Mouse (Mus musculus): Measurements from ENCODE around the gene Alcam. TPM values are rescaled to one million over a fixed set of nuclear protein-coding genes. Genes with fewer than 3 reads are reported as not detected.
A peak's percentile ranks its signal among the peaks of the same experiment; 100 is the strongest.

Alcam gene
- polyA plus RNA-seq, 1 experiment from 2014 or later: 40.7 TPM

DNA sequence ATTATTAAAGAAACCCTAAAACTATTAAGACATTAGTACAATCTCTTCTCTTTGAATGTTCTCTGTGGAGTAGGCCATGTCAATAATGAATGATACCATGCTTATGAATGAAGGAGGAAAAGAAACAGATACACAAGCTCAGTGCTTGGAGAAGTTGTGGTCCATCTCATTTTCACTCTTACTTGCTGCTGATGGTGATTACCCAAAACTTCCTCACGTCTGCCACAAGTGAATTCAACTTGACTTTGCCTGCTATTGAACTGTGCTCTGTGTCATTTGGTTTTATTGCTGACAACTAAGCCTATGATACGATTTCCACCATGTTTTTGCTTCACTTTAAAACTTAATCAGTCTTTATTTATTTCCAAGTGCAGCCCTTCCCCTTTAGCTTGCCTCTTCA, 22.3 kb downstream of the Alcam start:
- Histone ChIP-seq H3K9me3 (ENCODE audit: control insufficient read depth, low read length) (no peaks in the 10 kb centered on the region), H3K9ac (ENCODE audit: low read depth, low read length) (no peak overlapping the region), H3K4me3 (ENCODE audit: low read length) (no peak overlapping the region), H3K4me1 (ENCODE audit: control insufficient read depth, insufficient read depth, low read depth, low read length) (no peaks in the 10 kb centered on the region), H3K36me3 (ENCODE audit: control insufficient read depth, insufficient read depth, low read length) (no peaks in the 10 kb centered on the region), H3K27me3 (replicated peaks; ENCODE audit: control insufficient read depth, insufficient read depth, low read length) (no peaks in the 10 kb centered on the region), H3K4me2 (ENCODE audit: low read length) (no peak overlapping the region), H3K27ac (ENCODE audit: low read depth, low read length) (no peak overlapping the region)
- WGBS: 87% methylated on average over 2 of the region's 2 CpGs
- no peak for ATAC-seq

DNA sequence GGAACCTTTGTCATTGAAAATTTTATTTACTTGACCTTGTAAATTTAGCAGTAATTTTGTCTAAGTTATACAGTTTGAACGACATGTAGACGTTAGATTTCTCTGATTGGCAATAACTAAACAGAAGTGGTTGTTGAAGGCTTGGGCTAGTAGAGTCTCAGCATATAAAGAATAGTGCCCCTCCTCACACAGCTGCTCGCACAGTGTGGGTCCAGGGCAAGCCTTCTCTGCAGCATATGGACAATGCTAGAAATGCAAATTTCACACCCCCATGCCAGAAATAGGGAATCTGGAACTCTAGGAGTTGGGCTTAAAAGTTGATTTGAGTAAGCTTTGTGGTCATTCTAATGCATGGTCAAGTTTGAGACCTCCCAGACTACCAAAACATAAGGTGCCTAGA, 23.8 kb downstream of the Alcam start:
- no peaks in the 10 kb centered on the region for H3K9me3 ChIP-seq (ENCODE audit: control insufficient read depth, low read length)
- ATAC-seq: peak; percentile 83
- H3K27me3 ChIP-seq (replicated peaks; ENCODE audit: control insufficient read depth, insufficient read depth, low read length): no peaks in the 10 kb centered on the region
- no peaks in the 10 kb centered on the region for H3K4me1 ChIP-seq (ENCODE audit: control insufficient read depth, insufficient read depth, low read depth, low read length)
- no peak overlapping the region for H3K4me2 ChIP-seq (ENCODE audit: low read length)
- no peak overlapping the region for H3K27ac ChIP-seq (ENCODE audit: low read depth, low read length)
- H3K4me3 ChIP-seq (ENCODE audit: low read length): no peak overlapping the region
- no peaks in the 10 kb centered on the region for H3K36me3 ChIP-seq (ENCODE audit: control insufficient read depth, insufficient read depth, low read length)
- H3K9ac ChIP-seq (ENCODE audit: low read depth, low read length): no peak overlapping the region
- 44% methylated on average over 3 of the region's 3 CpGs for WGBS

DNA sequence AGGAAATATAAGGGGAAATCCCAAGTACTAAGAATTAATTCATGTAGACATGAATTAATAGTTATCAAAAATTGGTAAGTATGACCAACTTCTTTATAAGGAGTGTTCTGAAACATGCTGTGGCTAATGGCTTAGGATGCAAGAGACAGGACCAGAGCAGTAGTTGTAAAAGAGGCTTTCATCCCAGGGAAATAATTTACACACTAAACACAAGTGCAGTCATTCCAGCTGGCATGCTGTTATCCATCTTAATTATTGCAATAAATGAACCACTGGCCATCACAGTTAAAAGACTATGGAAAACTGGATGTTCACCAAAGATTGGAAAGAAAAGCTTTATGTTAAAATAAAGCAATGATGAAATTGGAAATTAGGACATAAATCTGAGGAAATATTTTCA, 24.2 kb downstream of the Alcam start:
- no peak overlapping the region for H3K4me2 ChIP-seq (ENCODE audit: low read length)
- ATAC-seq: peak; percentile 67; the same call in 1 of the 2 replicates
- H3K9me3 ChIP-seq (ENCODE audit: control insufficient read depth, low read length): no peaks in the 10 kb centered on the region

DNA sequence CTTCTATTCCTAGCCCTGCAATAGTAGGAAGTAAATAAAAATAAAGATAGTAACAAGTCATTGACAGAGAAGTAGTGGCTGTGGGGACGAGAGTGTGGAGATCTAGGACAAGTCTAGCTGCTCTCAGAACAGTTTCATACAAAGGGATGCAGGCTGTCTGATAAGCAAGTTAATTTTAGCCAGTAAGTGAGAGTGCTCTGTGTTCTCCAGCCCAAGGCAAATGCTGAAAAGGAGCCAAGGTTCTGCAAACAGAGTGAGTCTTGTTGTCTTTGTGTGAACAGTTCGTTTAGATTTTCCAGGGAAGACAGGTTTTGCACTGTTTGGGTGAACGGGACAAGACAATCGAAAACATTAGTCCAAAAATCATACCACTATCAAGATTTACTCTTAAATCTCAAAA, 25.4 kb downstream of the Alcam start:
- WGBS: 62% methylated on average over 4 of the region's 4 CpGs
- Histone ChIP-seq H3K27me3 (replicated peaks; ENCODE audit: control insufficient read depth, insufficient read depth, low read length) (no peaks in the 10 kb centered on the region), H3K4me1 (ENCODE audit: control insufficient read depth, insufficient read depth, low read depth, low read length) (no peaks in the 10 kb centered on the region), H3K4me3 (ENCODE audit: low read length) (no peak overlapping the region), H3K27ac (ENCODE audit: low read depth, low read length) (peak overlapping the region; percentile 44; the same call in 1 of the 2 replicates), H3K36me3 (ENCODE audit: control insufficient read depth, insufficient read depth, low read length) (no peaks in the 10 kb centered on the region), H3K9ac (ENCODE audit: low read depth, low read length) (no peak overlapping the region), H3K4me2 (ENCODE audit: low read length) (no peak overlapping the region), H3K9me3 (ENCODE audit: control insufficient read depth, low read length) (no peaks in the 10 kb centered on the region)
- peak; percentile 66; the same call in 1 of the 2 replicates for ATAC-seq

More for the DNA sequence above, 24.2 kb downstream of the Alcam start:
- Histone ChIP-seq H3K27me3 (replicated peaks; ENCODE audit: control insufficient read depth, insufficient read depth, low read length) (no peaks in the 10 kb centered on the region), H3K4me3 (ENCODE audit: low read length) (no peak overlapping the region), H3K9ac (ENCODE audit: low read depth, low read length) (no peak overlapping the region), H3K36me3 (ENCODE audit: control insufficient read depth, insufficient read depth, low read length) (no peaks in the 10 kb centered on the region), H3K27ac (ENCODE audit: low read depth, low read length) (no peak overlapping the region), H3K4me1 (ENCODE audit: control insufficient read depth, insufficient read depth, low read depth, low read length) (no peaks in the 10 kb centered on the region)

DNA sequence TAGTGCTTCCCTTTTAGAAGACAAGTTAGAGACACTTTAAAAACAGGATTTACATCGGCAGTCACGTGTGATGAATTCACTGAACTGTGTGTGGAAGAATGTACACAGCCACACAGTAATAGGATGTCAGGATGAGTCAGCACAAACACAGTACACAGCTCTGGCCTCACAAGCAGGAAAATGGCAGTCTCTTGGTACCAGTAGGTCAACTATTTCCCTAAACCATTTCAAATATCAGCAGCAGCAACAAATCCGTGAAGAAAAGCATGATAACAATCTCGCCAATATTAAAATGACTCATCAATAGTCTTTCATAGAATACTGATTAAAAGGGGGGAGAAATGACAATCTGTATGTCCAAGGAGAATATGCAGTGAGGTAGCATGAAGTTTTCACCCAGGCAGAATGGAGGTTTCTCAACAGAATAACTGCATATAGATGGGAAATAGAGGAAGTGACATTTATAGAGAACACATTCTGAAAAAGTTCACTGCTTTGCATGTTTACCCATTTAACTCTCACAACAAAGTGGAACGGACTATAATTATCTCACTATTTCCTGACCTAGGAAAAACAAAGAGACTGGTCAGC, 35.2 kb downstream of the Alcam start:
- H3K36me3 ChIP-seq (ENCODE audit: control insufficient read depth, insufficient read depth, low read length): no peaks in the 10 kb centered on the region
- no peaks in the 10 kb centered on the region for H3K9me3 ChIP-seq (ENCODE audit: control insufficient read depth, low read length)
- H3K4me2 ChIP-seq (ENCODE audit: low read length): no peak overlapping the region
- no peaks in the 10 kb centered on the region for H3K4me1 ChIP-seq (ENCODE audit: control insufficient read depth, insufficient read depth, low read depth, low read length)
- H3K4me3 ChIP-seq (ENCODE audit: low read length): no peak overlapping the region
- no peak overlapping the region for H3K9ac ChIP-seq (ENCODE audit: low read depth, low read length)
- H3K27me3 ChIP-seq (replicated peaks; ENCODE audit: control insufficient read depth, insufficient read depth, low read length): no peaks in the 10 kb centered on the region
- no peak for ATAC-seq
- WGBS: 72% methylated on average over 5 of the region's 5 CpGs
- no peak overlapping the region for H3K27ac ChIP-seq (ENCODE audit: low read depth, low read length)

DNA sequence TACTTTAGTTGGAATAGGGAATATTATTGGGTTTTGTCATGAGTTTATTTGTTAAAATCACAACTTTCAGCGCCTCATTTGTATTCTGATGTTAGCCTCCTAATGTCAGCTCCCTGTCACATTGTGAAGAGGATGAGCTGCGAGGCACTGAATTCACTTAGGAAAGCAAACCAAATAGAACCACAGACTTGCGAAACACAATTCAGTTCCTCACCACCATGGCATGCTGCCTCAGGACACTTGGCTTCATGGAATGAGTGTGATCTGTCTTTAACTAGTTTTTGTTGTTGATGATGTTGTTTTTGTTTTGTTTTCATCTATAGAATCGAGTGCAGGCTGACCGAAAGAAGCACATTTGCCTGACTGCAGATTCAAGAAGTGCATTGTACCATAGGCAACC, 35.9 kb downstream of the Alcam start:
- WGBS: 68% methylated on average over 5 of the region's 5 CpGs
- no peak overlapping the region for H3K27ac ChIP-seq (ENCODE audit: low read depth, low read length)
- no peak overlapping the region for H3K4me3 ChIP-seq (ENCODE audit: low read length)
- H3K9me3 ChIP-seq (ENCODE audit: control insufficient read depth, low read length): no peaks in the 10 kb centered on the region
- no peaks in the 10 kb centered on the region for H3K36me3 ChIP-seq (ENCODE audit: control insufficient read depth, insufficient read depth, low read length)
- no peaks in the 10 kb centered on the region for H3K4me1 ChIP-seq (ENCODE audit: control insufficient read depth, insufficient read depth, low read depth, low read length)
- no peak overlapping the region for H3K4me2 ChIP-seq (ENCODE audit: low read length)
- no peak for ATAC-seq
- no peaks in the 10 kb centered on the region for H3K27me3 ChIP-seq (replicated peaks; ENCODE audit: control insufficient read depth, insufficient read depth, low read length)
- H3K9ac ChIP-seq (ENCODE audit: low read depth, low read length): no peak overlapping the region

DNA sequence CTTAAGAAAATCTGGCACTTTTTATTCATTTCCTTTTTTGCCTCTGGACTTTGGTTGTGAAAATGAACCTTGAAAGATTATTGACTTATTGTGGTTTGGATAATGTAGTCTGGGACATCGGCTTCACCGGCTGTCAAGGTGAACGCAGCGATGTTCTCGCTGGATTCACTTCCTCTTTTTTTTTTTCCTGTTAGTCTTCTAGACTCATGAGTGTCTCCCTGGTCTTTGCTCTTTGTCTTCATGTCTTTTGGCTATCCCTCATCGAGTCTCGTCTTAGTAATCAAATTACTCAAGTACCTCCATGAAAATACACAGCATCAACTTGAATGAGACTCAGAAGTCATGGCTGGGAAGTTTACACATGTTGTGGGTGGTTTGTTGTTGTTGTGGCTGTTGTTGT, 36.7 kb downstream of the Alcam start:
- H3K9me3 ChIP-seq (ENCODE audit: control insufficient read depth, low read length): no peaks in the 10 kb centered on the region
- no peaks in the 10 kb centered on the region for H3K36me3 ChIP-seq (ENCODE audit: control insufficient read depth, insufficient read depth, low read length)
- no peak overlapping the region for H3K27ac ChIP-seq (ENCODE audit: low read depth, low read length)
- 92% methylated on average over 7 of the region's 7 CpGs for WGBS
- H3K4me2 ChIP-seq (ENCODE audit: low read length): no peak overlapping the region
- H3K9ac ChIP-seq (ENCODE audit: low read depth, low read length): no peak overlapping the region
- H3K27me3 ChIP-seq (replicated peaks; ENCODE audit: control insufficient read depth, insufficient read depth, low read length): no peaks in the 10 kb centered on the region
- no peaks in the 10 kb centered on the region for H3K4me1 ChIP-seq (ENCODE audit: control insufficient read depth, insufficient read depth, low read depth, low read length)
- no peak for ATAC-seq
- no peak overlapping the region for H3K4me3 ChIP-seq (ENCODE audit: low read length)

DNA sequence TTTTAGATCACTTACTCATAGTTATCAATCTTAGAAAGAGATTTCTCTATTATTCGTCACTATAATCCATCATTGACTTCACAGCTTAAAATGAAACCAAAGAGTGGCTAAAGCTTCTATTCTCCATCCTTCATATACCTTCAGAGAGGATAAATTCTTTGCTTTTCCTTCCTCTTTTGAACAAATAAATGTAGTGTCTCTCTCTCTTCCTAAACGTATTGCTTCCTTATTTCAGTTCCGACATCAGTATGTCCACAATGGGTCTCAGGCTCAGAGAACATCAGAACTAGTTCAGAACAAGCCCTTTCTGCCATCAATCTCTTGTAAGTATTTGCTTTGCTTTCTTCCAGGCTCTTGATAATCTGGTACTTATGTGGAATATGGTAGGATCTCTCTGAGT, 40.2 kb downstream of the Alcam start:
- ATAC-seq: no peak
- H3K27ac ChIP-seq (ENCODE audit: low read depth, low read length): no peak overlapping the region
- no peak overlapping the region for H3K4me2 ChIP-seq (ENCODE audit: low read length)
- WGBS: 90% methylated on average over 3 of the region's 3 CpGs
- H3K9me3 ChIP-seq (ENCODE audit: control insufficient read depth, low read length): no peaks in the 10 kb centered on the region
- no peaks in the 10 kb centered on the region for H3K36me3 ChIP-seq (ENCODE audit: control insufficient read depth, insufficient read depth, low read length)
- no peak overlapping the region for H3K4me3 ChIP-seq (ENCODE audit: low read length)
- no peaks in the 10 kb centered on the region for H3K27me3 ChIP-seq (replicated peaks; ENCODE audit: control insufficient read depth, insufficient read depth, low read length)
- no peaks in the 10 kb centered on the region for H3K4me1 ChIP-seq (ENCODE audit: control insufficient read depth, insufficient read depth, low read depth, low read length)
- no peak overlapping the region for H3K9ac ChIP-seq (ENCODE audit: low read depth, low read length)

DNA sequence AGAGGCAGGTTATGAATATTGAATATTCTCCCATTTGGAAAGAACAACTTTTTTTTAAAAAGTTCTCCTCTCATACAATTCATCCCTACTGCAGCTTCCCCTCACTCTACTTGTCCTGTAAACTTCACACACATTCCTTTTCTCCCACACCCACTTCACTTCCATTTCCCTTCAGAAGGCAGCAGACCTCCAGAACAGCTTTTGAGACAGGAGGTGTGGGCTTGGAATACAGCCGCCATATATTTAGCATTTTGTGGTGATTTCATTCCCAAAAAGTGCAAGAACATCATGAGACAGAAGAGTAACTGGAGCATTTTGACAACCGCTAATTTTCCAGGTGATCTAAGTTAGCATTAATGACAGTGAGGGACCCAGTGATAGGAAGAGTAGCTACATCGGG, 47.8 kb downstream of the Alcam start:
- no peak overlapping the region for H3K4me2 ChIP-seq (ENCODE audit: low read length)
- no peaks in the 10 kb centered on the region for H3K4me1 ChIP-seq (ENCODE audit: control insufficient read depth, insufficient read depth, low read depth, low read length)
- no peaks in the 10 kb centered on the region for H3K27me3 ChIP-seq (replicated peaks; ENCODE audit: control insufficient read depth, insufficient read depth, low read length)
- no peak overlapping the region for H3K4me3 ChIP-seq (ENCODE audit: low read length)
- no peak overlapping the region for H3K9ac ChIP-seq (ENCODE audit: low read depth, low read length)
- no peak overlapping the region for H3K27ac ChIP-seq (ENCODE audit: low read depth, low read length)
- H3K9me3 ChIP-seq (ENCODE audit: control insufficient read depth, low read length): no peaks in the 10 kb centered on the region
- 96% methylated on average over 3 of the region's 3 CpGs for WGBS
- H3K36me3 ChIP-seq (ENCODE audit: control insufficient read depth, insufficient read depth, low read length): no peaks in the 10 kb centered on the region
- no peak for ATAC-seq

DNA sequence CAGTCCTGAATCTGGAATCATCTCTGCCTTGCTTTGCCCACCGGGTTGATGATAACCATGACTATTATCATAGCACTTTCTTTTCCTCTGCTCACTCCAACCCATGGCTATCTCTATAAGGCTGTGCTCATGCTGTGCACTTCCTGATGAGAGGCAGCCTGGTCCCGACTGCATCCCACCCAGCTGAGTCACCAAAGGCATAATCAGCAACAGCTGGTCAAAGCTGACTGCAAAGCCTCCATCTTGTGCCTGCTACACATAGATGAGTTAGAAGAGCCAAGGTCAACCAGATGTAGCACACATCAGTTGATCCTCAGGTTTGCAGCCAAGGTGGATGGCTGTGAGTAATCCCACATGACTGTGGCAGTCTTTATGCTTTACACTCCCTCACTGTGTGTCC, 48.6 kb downstream of the Alcam start:
- WGBS: 78% methylated on average over 2 of the region's 2 CpGs

More for the DNA sequence above, 48.6 kb downstream of the Alcam start:
- Histone ChIP-seq H3K4me2 (ENCODE audit: low read length) (no peak overlapping the region), H3K9ac (ENCODE audit: low read depth, low read length) (no peak overlapping the region), H3K36me3 (ENCODE audit: control insufficient read depth, insufficient read depth, low read length) (no peaks in the 10 kb centered on the region), H3K4me1 (ENCODE audit: control insufficient read depth, insufficient read depth, low read depth, low read length) (no peaks in the 10 kb centered on the region), H3K27me3 (replicated peaks; ENCODE audit: control insufficient read depth, insufficient read depth, low read length) (no peaks in the 10 kb centered on the region), H3K27ac (ENCODE audit: low read depth, low read length) (no peak overlapping the region), H3K9me3 (ENCODE audit: control insufficient read depth, low read length) (no peaks in the 10 kb centered on the region), H3K4me3 (ENCODE audit: low read length) (no peak overlapping the region)
- no peak for ATAC-seq
